Mouse (Mus musculus) gastrocnemius, postnatal 36 days (tissue): ENCODE results near the gene Rims1. TPM values are rescaled to one million over a fixed set of nuclear protein-coding genes. Genes with fewer than 3 reads are reported as not detected.

Experiments
- DNase-seq, 2 experiments: peaks; one replicate each; pipeline ENCODE4 v3.0.0; 2022
- intact Hi-C: fragments of 180-260 bp; cut with DNase I; formaldehyde crosslinking; loops from one replicate; pipeline ENCODE4 v1.15.1; 2025
- total RNA-seq, 2 experiments: library from RNA; stranded (reverse); gene quantifications; 2 replicates each; pipeline ENCODE4 v1.2.3; 2021

Rims1 gene
- total RNA-seq, 2 experiments from 2014 or later, result 0.08 TPM; not detected in 1

DNA sequence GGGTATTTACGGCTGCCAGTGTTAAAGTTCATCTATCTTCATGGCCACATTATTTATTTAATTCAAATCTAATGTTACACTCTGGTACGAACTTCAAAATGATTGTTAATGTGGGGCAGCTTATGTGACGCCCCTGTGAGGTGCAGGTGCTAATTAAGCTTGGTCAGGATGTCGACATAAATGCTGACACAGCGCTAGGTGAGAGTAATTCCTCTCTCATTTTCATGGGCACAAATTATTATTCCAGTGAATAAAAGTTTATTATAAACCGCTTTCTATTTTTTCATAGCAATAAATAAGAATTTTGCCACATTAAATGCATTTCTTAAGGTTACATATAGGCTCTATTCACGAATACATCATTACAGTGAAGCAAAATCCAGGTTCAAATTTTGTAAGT is 395.6 kb downstream of the Rims1 start:
- intact Hi-C loops, result no loop called here
- DNase-seq, result no peak

DNA sequence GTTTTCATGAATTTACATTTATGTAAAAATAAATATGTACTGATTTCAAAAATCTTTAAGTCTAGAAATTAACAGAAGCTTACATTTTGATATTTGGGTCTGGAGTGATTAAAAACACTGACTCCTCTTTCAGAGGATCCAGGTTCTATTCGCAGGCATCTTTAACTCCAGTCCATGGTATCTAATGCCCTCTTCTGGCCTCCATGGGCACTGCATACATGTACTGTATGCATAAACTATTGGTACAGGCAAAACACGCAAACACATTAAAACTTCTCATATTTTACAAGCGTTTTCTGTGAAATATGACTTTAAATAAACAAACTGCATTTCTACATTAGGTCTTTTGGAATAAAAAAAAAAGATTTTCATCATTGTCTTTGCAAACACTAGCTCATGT is 419.4 kb downstream of the Rims1 start:
- intact Hi-C loops, result no loop called here
- no peak for DNase-seq

DNA sequence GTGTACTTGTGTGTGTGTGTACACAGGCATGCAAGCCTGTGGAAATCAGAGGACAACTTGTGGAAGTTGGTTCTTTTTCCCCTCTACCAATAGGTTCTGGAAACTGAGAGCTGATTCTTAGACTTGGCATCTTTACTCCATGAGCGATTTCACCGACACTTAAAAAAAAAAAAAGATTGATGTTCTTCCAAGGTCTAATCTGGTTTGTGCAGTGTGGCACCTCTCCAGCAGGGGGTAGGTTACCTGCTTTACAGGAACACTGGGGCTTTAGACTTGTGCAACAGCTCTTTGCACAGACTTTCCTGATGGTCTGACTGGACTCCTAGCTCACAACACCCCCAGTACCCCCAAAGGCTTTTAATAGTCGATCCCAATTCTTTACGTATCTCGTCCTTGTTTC is 428.1 kb downstream of the Rims1 start:
- DNase-seq, result no peak
- intact Hi-C loops, result no loop called here

DNA sequence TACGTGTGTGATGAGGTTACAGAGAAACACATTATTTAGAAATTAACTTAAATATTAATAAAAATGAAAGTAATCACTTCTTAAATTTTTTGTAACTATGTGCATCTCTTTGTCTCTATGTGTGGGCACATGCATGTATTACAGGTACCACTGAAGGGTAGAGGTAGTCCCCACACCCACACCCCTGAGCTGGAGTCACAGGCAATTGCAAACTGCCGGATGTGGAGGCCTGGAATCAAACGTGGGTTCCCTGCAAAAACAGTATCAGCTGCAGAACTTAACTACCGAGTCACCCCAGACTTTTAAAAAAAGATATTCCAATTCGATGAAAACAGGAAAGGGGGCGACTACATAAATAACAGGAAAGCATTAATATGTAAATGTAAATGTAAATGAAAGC is 428.7 kb downstream of the Rims1 start:
- intact Hi-C loops, result no loop called here
- no peak for DNase-seq

DNA sequence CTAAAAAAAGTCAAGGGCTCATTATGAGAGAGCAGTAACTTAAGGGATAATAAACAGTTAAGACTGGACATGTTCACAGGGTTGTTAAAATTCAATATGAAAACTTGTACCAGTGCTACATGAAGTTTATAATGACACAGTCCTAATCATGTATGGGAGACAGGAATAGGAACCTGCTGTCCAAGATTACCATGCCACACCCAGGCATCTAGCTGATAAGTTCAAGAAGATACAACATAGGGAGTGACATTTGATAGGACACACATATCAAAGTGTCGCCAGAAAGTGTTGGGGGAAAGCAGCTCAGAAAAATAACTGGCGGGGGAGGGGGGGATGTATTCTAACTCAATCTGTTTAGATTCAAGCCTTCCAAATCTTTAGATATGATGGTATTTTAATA is 449.6 kb downstream of the Rims1 start:
- DNase-seq, result no peak
- intact Hi-C loops, result no loop called here

DNA sequence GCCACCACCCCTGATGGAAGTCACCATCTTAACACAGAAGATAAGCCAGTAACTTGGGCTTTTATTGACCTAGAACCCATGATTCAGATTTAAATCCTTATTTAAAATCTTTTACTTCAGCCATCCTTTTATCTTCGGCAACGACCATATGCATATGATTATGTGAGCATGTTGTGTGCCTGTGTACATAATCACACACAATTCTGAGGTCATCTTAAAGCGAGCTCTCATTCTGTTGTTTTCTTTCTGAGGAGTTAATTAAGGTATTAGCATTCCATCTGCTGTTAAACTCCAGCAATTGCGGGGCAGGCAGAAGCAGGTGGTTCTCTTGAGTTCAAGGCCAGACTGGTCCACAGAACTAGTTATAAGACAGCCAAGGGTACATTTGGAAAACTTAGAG is 452.1 kb downstream of the Rims1 start:
- DNase-seq, result no peak
- intact Hi-C loops, result no loop called here

DNA sequence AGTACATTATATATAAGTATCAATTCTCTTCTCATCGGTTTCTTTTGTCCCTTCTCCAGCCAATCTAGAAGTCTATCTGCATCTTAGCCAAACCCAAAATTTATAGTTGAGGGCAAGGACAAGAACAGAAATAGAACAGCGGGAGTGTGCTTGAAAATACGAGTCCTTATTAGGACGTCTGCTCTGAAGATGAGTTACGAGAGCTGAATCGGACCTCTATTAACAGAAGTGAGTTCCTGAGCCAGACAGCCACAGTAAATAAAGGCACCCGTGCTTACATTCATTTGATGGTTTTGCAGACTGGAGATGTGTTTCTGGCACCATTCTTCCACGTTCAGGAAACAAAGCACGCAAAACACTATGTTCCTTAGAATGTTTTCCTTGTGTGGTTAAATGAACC is 466.9 kb downstream of the Rims1 start:
- intact Hi-C loops, result no loop called here
- no peak for DNase-seq

DNA sequence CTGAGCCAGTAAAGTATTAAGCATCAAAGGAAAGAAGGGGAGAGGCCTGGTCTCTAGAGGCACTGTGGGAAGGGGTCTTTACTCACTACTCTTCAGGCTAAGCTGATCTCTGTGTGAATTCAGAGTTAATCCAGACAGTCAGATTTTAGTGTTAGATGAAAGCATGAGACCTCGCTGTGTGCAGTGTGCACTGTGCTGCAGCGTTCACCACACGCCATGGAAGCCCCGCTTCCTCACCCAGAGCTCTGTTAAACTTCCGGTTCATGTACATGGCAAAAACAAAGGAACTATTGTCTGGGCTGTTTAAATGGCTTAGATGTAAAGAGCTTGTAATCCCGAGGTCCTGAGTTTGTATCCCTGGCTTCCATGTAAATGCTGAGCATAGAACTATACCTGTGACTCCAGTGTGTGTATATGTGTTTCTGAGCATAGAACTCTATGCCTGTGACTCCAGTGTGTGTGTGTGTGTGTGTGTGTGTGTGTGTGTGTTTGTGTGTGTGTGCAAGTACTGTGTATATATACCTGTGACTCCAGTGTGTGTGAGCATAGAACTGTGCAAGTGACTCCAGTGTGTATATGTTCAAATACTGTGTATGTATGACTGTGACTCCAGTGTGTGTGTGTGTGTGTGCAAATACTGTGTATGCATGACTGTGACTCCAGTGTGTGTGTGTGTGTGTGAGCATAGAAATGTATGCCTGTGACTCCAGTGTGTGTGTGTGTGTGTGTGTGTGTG is 484.7 kb downstream of the Rims1 start:
- intact Hi-C loops, result loop anchor here (5.0 kb wide), 1 partner anchor 51 kb away; no protein-coding TSS in a partner anchor
- no peak for DNase-seq

DNA sequence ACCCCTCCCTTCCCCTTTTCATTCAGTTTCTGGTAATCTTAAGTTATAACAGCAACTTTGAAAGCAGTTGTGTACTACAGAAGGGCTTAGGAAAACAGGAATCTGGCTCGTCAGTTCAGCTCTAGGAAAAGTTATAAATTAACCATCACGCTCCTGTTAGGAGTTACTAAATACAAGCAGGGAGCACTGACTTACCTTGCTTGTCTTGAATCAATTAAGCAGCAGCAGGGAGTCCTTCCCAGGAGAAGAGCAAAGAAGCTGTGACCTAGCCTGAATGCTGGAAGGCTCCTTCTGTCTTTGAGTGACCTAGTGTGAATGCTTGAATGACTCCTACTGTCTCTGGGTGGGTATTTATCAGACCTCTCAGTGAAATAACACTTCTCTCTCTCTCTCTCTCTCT is 490.3 kb downstream of the Rims1 start:
- DNase-seq, result no peak

DNA sequence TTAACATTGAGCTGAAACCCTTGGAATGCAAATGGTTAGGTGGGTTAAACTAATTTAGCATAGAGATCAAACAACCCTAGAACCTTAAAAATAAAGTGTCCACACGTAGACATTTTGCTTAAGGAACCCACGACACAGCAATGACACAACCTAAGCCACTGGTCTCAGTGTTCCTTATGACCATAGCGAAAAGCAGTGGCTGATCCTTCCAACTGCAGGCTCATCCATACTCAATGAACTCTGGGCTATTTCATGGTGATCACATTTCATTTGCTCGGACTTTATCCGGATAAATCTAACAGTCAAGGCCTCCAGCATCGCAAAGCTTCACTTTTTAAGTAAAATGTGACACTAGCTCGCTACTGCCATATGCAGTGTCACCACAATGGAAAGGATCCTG is 494.3 kb downstream of the Rims1 start:
- intact Hi-C loops, result no loop called here
- no peak for DNase-seq

More for the DNA sequence above, 490.3 kb downstream of the Rims1 start:
- intact Hi-C loops, result no loop called here

DNA sequence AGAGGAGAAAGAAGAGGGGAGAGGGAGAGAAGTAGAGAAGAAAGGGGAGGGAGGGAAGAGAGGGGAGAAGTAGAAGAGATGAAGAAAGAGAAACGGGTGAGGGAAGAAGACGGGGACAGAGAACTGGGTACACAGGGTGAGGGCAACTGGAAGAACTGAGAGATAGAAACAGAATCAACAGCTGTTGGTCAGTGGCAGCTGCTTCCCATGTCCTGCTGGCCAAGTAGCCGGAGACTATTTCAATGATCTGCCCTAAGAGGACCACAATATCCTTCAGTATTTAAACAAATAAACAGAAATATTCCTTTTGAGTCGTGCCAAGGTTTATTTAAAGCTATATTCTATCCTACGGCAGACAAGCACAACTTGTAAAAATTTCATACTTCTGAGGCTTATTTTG is 499.3 kb downstream of the Rims1 start:
- intact Hi-C loops, result no loop called here

DNA sequence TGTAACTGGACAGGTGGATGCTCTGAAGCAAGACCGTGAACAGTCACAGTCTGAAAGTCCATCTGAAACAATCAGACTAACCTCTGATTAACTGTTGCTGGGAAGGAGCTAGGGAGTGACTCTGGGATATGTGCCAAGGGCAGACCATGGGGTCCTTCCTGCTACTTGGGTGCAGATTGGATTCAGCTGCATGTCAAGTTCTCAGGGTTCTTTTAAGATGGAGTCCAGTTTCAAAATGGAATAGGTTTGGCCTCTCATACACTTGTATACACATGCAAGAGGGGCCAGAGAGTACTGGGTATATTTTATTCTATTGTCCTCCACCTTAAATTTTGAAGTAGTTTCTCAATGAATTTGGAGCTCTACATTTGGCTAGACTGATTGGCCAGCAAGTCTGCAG is 499.9 kb downstream of the Rims1 start:
- no peak for DNase-seq
- intact Hi-C loops, result no loop called here

More for the DNA sequence above, 499.3 kb downstream of the Rims1 start:
- no peak for DNase-seq

DNA sequence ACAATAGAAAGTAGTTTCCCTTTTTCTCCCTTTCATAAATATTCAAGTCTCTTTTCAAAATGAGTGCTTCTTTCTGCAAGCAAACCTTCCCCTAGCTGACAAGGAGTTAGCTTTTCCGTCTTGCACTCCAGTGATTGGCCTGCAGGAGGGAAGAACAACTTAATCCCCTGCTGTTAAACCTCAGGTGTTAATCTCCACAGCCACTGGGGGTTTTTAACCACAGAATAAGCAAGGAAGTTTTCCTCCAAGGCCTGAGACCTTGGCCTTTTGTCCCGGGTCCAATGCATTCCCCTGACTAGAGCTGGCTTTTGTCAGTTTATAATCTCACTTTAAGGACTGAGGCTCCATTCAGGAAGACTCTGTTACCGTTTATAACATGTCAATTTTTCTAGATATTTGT is 511.8 kb downstream of the Rims1 start:
- intact Hi-C loops, result no loop called here
- DNase-seq, result no peak

DNA sequence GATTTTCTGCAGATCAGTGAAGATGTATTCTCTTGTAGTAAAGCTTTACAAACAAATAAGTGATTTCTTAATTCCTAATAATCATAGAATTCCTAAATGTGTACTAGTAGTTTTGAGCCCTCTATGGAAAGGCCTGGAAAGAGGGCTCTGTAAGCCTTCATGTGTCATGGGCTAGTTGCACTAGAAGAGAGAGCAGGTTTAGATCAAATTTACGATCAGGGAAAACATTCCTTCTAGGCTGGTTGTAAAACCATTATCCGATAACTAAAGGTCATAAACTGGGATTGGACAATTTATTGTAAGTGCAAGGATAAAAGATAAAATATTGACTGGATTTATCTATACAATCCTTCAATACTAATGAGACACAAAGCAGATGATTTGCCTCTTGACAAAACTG is 512.5 kb downstream of the Rims1 start:
- no peak for DNase-seq
- intact Hi-C loops, result no loop called here

DNA sequence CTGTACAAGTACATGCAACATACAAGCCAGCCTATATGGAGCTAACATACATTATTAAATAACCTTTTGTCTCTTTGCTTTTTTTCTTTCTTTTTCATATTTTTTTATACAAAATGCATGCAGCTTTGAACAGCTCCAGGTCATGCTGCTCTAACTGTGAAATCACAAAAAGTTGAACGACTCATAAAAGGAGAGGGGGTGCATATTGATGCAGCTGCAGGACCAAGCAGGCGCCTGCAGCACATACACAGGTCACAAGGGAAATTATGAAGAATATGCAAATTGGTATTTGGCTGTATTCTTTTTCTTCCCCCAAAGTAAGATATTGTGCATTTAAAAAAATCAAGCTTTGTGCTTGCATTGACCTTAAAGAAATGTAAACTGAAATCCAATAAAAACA is 519.0 kb downstream of the Rims1 start:
- DNase-seq, result no peak
- intact Hi-C loops, result no loop called here

DNA sequence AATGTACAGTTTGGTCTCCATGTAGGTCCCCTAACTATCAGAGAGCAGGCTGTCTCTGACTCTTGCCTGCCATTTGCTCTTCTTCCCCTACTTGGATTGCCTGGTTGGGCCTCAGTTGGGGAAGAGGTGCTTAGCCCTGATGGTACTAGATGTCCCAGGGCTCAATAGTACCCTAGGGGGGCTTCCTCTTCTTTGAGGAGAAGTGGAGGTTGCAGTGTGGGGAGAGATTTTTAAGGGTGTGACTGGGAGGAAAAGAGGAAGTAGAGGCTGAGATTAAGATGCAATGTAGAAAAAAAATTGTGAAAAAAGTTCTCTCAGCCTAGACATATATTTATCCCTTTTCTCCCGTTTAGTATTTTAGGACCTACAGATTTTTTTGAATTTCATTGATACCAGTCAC is 525.8 kb downstream of the Rims1 start:
- intact Hi-C loops, result no loop called here
- no peak for DNase-seq

DNA sequence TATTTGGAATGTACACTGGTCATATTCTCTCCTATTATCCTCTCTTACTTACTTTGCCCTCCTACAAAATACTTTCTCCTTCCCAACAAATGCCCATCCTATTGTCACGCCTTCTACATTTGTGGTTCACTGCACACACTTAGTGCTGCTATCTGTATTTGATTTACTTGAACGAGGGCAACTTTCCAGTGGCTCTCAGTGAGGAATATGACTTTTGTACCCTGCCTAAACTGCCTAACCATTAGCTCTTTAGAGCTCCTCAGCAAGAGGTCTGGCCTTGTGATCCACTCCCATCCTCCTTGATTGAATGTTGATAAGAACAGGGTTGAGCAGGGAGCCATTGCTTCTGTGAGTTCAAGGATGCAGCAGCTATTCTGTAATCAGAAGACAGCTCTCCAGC is 531.7 kb downstream of the Rims1 start:
- no peak for DNase-seq
- intact Hi-C loops, result no loop called here

DNA sequence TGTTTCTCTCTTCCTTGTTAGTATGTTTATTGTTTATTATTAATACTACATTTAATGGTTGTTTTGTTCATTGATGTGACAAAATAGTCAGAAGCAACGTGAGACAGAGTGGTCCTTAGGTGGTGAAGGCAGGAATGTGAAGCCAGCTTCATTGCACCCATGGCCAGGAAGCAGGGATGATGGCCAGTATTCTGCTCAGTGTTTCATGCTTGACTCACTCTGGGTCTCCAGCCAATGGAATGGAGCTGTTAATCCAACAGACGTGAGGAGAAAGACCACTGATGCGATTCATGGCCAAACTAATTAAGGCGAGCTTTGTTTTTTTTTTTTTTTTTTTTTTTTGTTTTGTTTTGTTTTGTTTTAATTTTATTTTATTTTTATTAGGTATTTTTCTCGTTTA is 535.7 kb downstream of the Rims1 start:
- no peak for DNase-seq
- intact Hi-C loops, result no loop called here

DNA sequence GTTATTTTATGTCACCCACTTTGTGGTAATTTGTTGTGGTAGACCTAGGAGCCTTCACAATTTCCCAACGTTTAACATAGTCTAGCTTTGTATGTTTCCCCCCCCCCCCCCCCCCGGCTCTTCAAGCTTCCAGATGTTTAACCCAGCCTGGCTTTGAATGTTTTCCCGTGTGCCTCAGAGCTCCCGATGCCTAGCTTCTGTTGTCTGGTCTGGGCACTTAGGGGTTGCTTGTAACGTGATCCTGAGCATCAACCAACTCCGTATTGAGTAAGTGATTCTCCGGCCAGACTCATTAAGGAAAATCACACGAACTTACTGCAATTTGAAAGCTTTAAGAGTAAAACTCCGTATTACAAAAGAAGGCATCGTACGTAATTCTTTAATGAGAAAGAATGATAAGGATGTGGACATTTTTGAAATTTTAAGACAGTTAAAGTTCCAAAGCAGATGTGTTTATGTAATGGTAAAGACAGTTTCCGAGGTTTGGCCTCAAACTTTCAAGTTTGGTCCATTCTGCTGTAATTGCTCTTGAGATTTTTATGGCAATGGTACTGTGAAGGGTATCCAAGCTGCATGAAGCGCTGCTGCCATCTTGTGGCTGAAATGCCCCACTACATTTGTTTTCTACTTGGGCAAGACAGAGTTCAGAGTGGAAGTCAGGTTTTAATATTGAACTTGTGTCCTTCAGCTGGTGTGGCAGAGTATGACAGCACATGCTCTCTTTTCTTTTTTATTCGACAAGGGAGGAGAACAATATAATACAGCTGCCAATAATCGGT is 537.0 kb downstream of the Rims1 start:
- intact Hi-C loops, result loop anchor here (2.0 to 10.0 kb wide), 2 partner anchors 856 to 994 kb away; no protein-coding TSS in a partner anchor
- peak; percentile 35 to 61 for DNase-seq

DNA sequence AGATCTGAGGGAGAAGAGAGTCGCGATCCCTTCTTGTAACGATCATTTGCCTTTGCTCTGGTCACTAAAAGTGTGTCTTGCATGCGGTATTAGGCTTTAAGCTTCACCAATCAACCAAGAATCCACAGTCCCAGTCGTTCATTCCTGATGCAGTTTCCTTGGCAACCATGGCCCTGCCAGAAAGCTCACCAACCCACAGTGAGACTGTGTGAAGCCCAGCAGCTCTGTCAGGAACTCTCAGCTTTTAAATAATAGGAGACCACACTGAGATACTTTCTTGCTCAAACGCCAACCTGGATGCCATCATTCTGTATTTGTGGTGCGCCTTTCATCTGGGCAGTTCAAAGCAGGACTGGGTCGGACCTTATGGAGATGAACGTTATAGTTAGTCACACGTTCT is 539.3 kb downstream of the Rims1 start:
- intact Hi-C loops, result loop anchor here (10.0 kb wide), 1 partner anchor 992 kb away; no protein-coding TSS in a partner anchor

DNA sequence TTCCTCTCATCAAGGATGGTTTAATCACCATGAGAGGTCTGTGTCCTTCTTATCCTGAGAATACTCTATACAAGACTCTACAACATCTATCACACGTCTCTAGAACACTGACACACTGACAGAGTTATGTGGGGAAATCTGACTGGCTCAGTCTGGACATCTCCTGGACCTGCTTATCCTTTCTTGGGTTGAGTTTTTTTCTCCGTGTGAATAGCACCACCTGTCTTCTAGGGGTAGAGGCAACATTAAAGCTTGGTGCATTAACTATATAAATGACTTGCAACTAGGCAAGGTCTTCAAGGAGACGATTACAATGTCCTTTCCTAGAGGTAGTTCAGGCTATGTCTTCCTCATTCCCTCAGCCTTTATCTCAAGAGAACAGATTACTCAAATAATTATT is 540.3 kb downstream of the Rims1 start:
- DNase-seq, result no peak
- intact Hi-C loops, result loop anchor here (10.0 kb wide), 1 partner anchor 991 kb away; no protein-coding TSS in a partner anchor

More for the DNA sequence above, 539.3 kb downstream of the Rims1 start:
- DNase-seq, result no peak
